Mouse (Mus musculus) forebrain, embryonic 10.5 days (tissue): ENCODE measurements around the gene Cadm4. TPM values are rescaled to one million over a fixed set of nuclear protein-coding genes. Genes with fewer than 3 reads are reported as not detected.
A peak's percentile ranks its signal among the peaks of the same experiment; 100 is the strongest.

ENCODE experiments used
- DNase-seq: peaks from one replicate; pipeline ENCODE4 v3.0.0-alpha.2; 2017; ENCODE audit warnings: low spot score; ENCODE audit errors: extremely low spot score
- H3K27ac ChIP-seq: fragments of 300-500 bp; sonication (generic); 2 replicates; pipeline ENCODE4 v1.5.1; 2016; ENCODE audit warnings: mild to moderate bottlenecking
- H3K27me3 ChIP-seq: fragments of 300-500 bp; sonication (generic); 2 replicates; pipeline ENCODE4 v1.6.1; 2016; ENCODE audit warnings: mild to moderate bottlenecking; ENCODE audit not compliant: poor library complexity, severe bottlenecking
- H3K36me3 ChIP-seq: fragments of 300-500 bp; sonication (generic); replicated peaks from 2 replicates; pipeline ENCODE4 v1.6.1; 2016; ENCODE audit warnings: mild to moderate bottlenecking, moderate library complexity
- H3K4me1 ChIP-seq: fragments of 300-500 bp; sonication (generic); 2 replicates; pipeline ENCODE4 v1.6.1; 2016
- H3K4me3 ChIP-seq: fragments of 300-500 bp; sonication (generic); 2 replicates; pipeline ENCODE4 v1.5.1; 2016; ENCODE audit warnings: mild to moderate bottlenecking, moderate library complexity
- H3K9me3 ChIP-seq: fragments of 300-500 bp; sonication (generic); 2 replicates; pipeline ENCODE4 v1.6.1; 2016; ENCODE audit warnings: mild to moderate bottlenecking, moderate library complexity
- WGBS: fragments of 180-500 bp; shearing (Covaris S2); methylation state at CpG from one replicate; pipeline ENCODE4 v1.1.7; 2016; 5-methylcytosine and 5-hydroxymethylcytosine counted together
- polyA plus RNA-seq: library from polyadenylated mRNA; unstranded; fragments of >200 nt; fragmentation: Nextera tagmentation; extraction: Ambion mirVana; gene quantifications from 2 replicates; pipeline ENCODE4 v1.2.1, GENCODE M21; 2016

Gene Cadm4
- polyA plus RNA-seq, 1 experiment from 2014 or later = 10.0 TPM

DNA sequence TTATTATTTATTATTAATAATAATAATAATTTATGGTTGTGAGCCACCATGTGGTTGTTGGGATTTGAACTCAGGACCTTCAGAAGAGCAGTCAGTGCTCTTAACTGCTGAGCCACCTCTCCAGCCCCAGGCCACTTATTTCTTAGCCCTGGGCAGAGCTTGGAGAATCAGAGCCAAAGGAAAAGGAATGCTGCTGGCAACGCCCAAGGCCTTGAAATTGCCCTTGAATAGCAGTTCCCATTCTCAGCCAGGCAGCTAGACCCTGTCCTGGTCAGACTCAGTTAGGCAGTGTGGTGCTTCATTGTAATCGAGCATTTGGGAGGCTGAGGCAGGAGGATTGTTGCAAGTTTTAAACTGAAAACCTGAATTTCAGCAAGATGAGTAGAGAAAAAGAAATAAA, 27.6 kb upstream of the Cadm4 start:
- Histone ChIP-seq H3K27me3 (no peaks in the 10 kb centered on the region), H3K36me3 (no peaks in the 10 kb centered on the region), H3K27ac (no peak overlapping the region), H3K4me1 (no peaks in the 10 kb centered on the region), H3K4me3 (no peak overlapping the region), H3K9me3 (no peaks in the 10 kb centered on the region)
- 75% methylated on average over 2 of the region's 2 CpGs for WGBS
- no peak for DNase-seq

DNA sequence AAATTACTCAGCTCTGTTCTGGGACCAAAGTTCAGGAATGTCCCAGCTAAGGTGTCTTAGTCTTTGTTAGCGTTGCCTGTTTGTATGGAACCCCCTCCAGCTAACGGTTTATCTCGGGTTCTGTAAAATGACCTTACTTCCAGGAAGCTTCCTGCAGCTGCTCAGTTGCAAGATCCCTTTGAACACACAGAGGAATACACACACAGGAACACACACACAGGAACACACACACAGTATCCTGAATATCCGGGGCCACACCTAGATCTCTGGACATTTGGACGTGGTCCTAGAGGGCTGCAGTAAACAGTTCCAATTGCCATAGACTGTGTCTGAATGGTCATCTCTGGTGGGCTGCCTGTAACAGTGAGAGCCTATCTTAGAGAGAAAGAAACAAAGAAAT, 26.1 kb upstream of the Cadm4 start:
- Histone ChIP-seq H3K27me3 (peaks cover 4% of the 10 kb centered on the region; the same call in 1 of the 2 replicates), H3K27ac (no peak overlapping the region), H3K4me3 (no peak overlapping the region), H3K9me3 (no peaks in the 10 kb centered on the region), H3K4me1 (no peaks in the 10 kb centered on the region), H3K36me3 (no peaks in the 10 kb centered on the region)
- no peak for DNase-seq
- 91% methylated on average over 5 of the region's 5 CpGs for WGBS

DNA sequence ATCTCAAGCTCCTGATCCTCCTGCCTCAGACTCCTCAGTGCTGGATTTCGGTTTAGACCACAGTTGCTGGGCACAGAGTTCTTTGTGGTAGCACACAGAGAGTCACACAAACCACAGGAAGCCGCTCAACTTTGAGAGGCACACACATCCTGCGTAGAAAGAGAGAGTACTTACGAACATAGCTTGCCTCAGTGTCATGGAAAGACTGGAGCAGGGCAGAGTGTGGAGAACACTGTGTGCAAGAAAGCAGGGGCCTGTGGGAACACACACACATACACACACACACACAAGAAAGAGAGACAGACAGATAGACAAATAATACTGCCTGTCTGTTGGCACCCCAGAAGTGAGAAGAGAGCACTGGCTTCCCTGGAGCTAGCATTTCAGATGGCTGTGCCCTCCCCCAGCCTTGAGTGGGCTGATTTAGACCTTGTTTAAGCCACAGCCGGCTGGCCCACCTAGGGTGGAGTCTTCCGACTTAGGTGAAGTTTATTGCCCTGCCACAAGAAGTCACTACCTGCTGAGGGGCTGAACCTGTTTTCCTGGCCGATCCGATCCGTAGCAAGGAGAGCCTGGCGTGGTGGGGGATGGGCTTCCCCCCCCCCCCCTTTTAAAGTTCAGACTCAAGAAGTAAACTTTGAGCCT, 24.0 kb upstream of the Cadm4 start:
- peaks cover 21% of the 10 kb centered on the region for H3K27me3 ChIP-seq
- peaks cover 8% of the 10 kb centered on the region for H3K4me1 ChIP-seq
- WGBS = 70% methylated on average over 10 of the region's 10 CpGs
- DNase-seq = no peak
- H3K9me3 ChIP-seq = no peaks in the 10 kb centered on the region
- no peak overlapping the region for H3K27ac ChIP-seq
- H3K4me3 ChIP-seq = no peak overlapping the region
- no peaks in the 10 kb centered on the region for H3K36me3 ChIP-seq

DNA sequence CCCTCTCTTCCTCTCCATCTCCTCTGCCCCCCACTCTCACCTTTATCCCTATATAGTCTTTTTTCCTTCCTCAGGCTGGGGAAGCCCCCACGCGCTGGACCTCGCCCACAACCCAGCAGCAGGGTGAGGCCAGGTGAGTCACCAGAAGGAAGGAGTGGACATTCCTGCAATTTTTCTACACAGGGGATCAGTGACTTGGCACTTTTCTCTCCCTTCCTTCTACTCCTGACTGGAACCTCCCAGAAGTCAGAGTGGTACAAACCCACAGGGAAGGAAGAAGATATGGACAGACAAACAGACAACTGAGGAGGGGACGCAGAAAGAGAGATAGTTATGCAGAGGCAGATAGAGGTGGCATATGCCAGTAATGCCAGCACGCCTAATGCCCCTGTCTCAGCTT, 22.4 kb upstream of the Cadm4 start:
- Histone ChIP-seq H3K36me3 (no peaks in the 10 kb centered on the region), H3K4me3 (no peak overlapping the region), H3K4me1 (peaks cover 15% of the 10 kb centered on the region), H3K27me3 (peaks cover 25% of the 10 kb centered on the region), H3K27ac (no peak overlapping the region), H3K9me3 (no peaks in the 10 kb centered on the region)
- 86% methylated on average over 5 of the region's 5 CpGs for WGBS
- no peak for DNase-seq

DNA sequence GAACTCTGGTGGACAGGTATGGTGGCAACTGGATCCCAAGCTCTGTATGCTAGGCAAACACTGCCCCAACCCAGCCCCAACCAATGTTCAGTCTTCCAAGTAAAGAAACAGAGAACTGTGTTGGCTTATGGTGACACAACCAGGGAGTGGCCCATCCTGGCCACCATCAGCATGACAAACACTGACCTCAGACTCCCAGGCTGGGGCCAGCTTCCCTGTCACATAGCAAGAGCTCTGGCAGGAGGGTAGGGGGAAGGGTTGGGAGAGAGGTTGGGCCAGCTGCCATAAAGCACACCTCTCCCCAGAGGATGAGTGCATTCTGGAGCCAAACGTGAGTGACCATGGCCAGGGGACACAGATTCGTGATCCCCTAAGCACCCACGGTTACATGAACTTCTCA, 22.0 kb upstream of the Cadm4 start:
- Histone ChIP-seq H3K27me3 (peaks cover 25% of the 10 kb centered on the region), H3K9me3 (no peaks in the 10 kb centered on the region), H3K36me3 (no peaks in the 10 kb centered on the region), H3K27ac (no peak overlapping the region), H3K4me1 (peaks cover 15% of the 10 kb centered on the region), H3K4me3 (no peak overlapping the region)
- 70% methylated on average over 3 of the region's 3 CpGs for WGBS
- DNase-seq = no peak

DNA sequence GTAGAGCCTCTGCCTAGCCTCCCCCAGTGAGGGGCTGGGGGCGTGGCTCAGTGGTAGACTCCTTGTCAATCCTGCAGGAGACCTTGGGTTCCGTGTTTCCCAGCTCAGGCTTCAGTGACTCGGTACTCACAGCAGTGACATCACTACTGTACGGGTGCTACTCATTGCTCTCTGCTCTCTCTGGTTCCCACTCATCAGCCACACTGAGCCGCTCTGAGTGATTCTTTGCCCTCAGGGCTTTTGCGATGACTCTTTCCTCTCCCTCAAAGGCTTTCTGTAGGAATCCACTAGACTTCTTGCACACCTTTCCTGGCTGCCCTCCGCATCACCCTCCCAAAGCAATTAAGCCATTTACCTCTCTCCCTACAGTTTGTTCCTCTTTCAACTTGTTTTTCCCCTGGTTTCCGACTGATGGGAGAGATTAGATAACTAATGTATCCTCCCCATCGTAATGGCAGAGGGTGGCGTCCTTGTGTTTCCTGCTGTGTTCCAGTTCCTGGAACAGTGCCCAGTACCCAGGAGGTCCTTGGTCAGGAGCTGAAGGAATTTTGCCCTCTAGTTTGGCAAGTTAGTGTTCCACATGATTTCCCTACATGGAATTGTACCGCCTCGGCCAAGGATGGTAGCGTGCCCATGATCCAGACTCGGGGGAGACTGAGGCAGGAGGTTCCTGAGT, 20.3 kb upstream of the Cadm4 start:
- Histone ChIP-seq H3K4me3 (no peak overlapping the region), H3K9me3 (no peaks in the 10 kb centered on the region), H3K27ac (no peak overlapping the region), H3K27me3 (peaks cover 25% of the 10 kb centered on the region), H3K36me3 (no peaks in the 10 kb centered on the region), H3K4me1 (peaks cover 15% of the 10 kb centered on the region)
- 81% methylated on average over 14 of the region's 14 CpGs for WGBS
- no peak for DNase-seq

DNA sequence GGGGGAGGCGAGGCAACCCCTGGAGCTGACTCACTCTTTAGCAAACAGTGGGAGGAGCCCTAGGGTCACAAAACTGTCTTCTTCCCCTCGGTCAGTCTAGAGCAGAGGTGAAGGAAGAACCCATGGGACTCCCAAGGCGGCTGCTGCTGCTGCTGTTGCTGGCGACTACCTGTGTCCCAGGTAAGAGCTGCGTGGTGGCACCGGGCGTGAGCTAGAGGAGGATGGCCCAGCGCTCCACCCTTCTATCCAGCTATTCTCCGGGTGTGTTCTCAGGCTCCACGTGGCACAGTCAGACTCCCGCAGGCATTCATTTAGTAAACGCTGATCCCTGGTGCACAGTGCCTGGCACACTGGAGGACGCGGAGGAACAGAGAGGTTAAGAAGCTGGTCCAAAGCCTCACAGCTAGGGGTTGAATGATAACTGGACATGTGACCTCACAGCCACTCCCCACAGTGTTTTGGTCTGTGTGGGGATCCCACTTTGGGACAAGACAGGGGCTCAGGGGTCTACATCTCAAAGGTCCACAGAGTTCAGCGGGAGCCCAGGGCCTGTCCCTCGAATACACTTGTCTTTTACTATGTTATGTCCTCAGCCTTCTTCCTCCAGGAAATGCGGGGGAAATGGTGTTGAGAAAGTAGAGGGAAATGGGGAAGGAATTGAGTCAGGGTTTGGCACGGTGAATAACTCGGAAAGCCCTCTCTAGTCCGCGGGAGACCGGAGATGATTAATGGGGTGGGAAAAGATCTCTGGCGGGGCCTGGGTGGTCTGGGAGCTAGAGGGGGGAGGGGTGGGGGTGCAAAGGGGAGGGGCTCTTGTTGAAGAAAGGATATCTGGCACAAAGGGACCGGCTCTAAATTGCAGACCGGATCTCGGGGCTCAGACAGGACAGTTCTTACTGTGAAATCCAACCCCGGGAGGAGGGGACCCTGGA, 19.2 kb upstream of the Cadm4 start, which contains the start of gene Plaur:
Plaur (plus strand) TSS at position 97 of the 932 bp plus-strand sequence.
- Histone ChIP-seq H3K4me3 (peak within 1 kb of the TSS; percentile 27), H3K4me1 (peaks cover 15% of the 10 kb centered on the region), H3K9me3 (no peaks in the 10 kb centered on the region), H3K36me3 (no peaks in the 10 kb centered on the region), H3K27ac (peak within 1 kb of the TSS; percentile 6; the same call in 1 of the 2 replicates), H3K27me3 (peaks cover 25% of the 10 kb centered on the region)
- DNase-seq = no peak
- 13% methylated on average over 27 of the region's 27 CpGs for WGBS

GRCm38 (mm10) chr7:24466835-24467234, 15.0 kb upstream of the Cadm4 start:
- H3K4me1 ChIP-seq = peaks cover 15% of the 10 kb centered on the region
- no peak overlapping the region for H3K4me3 ChIP-seq
- no peak overlapping the region for H3K27ac ChIP-seq
- peaks cover 14% of the 10 kb centered on the region for H3K27me3 ChIP-seq
- H3K9me3 ChIP-seq = peaks cover 16% of the 10 kb centered on the region
- no peaks in the 10 kb centered on the region for H3K36me3 ChIP-seq
- WGBS = 83% methylated on average over 6 of the region's 6 CpGs
- no peak for DNase-seq

DNA sequence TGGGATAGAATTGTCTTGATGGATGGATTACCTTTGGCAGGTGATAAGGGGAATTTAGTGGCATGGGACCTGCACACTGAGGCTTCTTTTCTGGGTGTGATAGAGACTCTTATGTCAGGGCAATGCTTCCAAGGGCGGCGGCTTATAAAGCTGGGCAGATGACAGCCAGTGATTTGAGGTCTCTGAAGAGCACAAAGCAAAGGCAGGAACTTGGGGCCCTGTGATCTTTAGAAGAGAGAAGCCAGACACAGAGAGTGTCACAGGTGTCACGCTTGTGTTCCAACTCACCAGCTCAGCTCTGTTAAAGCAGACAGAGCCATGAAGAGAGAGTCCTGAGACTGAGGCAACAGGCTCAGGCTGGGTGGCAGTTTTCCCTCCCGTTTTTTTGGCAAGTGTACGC, 13.9 kb upstream of the Cadm4 start:
- no peak overlapping the region for H3K27ac ChIP-seq
- peaks cover 6% of the 10 kb centered on the region for H3K4me1 ChIP-seq
- WGBS = 90% methylated on average over 5 of the region's 5 CpGs
- H3K4me3 ChIP-seq = no peak overlapping the region
- DNase-seq = no peak
- peaks cover 19% of the 10 kb centered on the region for H3K9me3 ChIP-seq
- peaks cover 4% of the 10 kb centered on the region; the same call in 1 of the 2 replicates for H3K27me3 ChIP-seq
- no peaks in the 10 kb centered on the region for H3K36me3 ChIP-seq

GRCm38 (mm10) chr7:24469126-24469525, 12.7 kb upstream of the Cadm4 start:
- WGBS = 82% methylated on average over 3 of the region's 3 CpGs
- Histone ChIP-seq H3K4me3 (no peak overlapping the region), H3K27ac (no peak overlapping the region), H3K9me3 (peaks cover 19% of the 10 kb centered on the region), H3K27me3 (no peaks in the 10 kb centered on the region), H3K36me3 (no peaks in the 10 kb centered on the region), H3K4me1 (no peaks in the 10 kb centered on the region)
- no peak for DNase-seq

- DNase-seq = no peak
- Histone ChIP-seq H3K27ac (no peak overlapping the region), H3K9me3 (peaks cover 19% of the 10 kb centered on the region), H3K27me3 (0 out of 2 replicates have a peak, but pooled peaks cover 4% of the 10 kb centered on the region), H3K4me3 (no peak overlapping the region), H3K36me3 (no peaks in the 10 kb centered on the region), H3K4me1 (peaks cover 4% of the 10 kb centered on the region)
- WGBS = 94% methylated on average over 7 of the region's 7 CpGs
Observed at GRCm38 (mm10) chr7:24470356-24470755, 11.5 kb upstream of the Cadm4 start.

DNA sequence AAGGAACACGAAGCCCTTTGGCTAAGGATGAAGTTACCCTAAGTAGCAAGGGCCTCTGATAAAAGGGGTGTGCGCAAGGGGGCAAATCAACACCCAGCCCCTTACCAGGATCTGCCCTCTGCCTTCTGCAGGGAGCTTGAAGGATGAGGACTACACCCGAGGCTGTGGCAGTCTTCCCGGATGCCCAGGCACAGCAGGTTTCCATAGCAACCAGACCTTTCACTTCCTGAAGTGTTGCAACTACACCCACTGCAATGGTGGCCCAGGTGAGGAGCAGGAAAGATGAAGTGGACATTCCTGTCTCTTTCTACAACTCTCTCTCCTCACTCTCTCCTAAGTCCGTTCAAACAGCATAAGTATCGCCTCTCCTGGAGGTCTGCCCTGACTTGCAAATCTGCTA, 9.4 kb upstream of the Cadm4 start:
- H3K36me3 ChIP-seq = no peaks in the 10 kb centered on the region
- H3K9me3 ChIP-seq = peaks cover 19% of the 10 kb centered on the region
- DNase-seq = no peak
- no peak overlapping the region for H3K27ac ChIP-seq
- no peak overlapping the region for H3K4me3 ChIP-seq
- 0 out of 2 replicates have a peak, but pooled peaks cover 4% of the 10 kb centered on the region for H3K27me3 ChIP-seq
- WGBS = 83% methylated on average over 6 of the region's 6 CpGs
- H3K4me1 ChIP-seq = peaks cover 4% of the 10 kb centered on the region
